Mouse (Mus musculus): ENCODE results near the gene Slc13a2. TPM values are rescaled to one million over a fixed set of nuclear protein-coding genes. Genes with fewer than 3 reads are reported as not detected.

Gene Slc13a2
- polyA plus RNA-seq, 1 experiment from 2014 or later, result not detected

DNA sequence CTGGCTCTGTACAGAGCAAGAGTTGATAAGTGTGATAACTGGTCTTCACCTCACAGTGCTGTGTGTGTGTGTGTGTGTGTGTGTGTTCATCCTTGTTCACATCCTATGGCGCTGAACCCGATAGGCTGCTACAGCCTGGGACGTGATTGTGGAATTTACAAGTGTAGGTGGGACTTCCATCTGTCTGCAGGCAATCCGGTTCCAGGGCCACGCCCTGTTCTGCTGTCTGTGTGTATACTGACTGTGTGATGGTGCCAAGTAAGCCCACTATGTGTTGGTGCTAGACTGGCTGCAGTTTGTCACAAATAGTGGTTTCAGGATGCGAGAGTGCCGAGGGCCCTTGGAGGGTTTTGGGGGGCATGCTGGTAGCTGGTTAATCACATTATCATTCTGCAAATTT lies 39.7 kb downstream of the Slc13a2 start:
- Histone ChIP-seq H3K4me2 (ENCODE audit: low read depth, low read length) (no peak overlapping the region), H3K27me3 (ENCODE audit: control insufficient read depth, insufficient read depth, low read length) (no peaks in the 10 kb centered on the region), H3K9me3 (replicated peaks; ENCODE audit: control insufficient read depth, low read length) (no peaks in the 10 kb centered on the region), H3K9ac (replicated peaks; ENCODE audit: low read length) (no peak overlapping the region), H3K4me3 (ENCODE audit: low read depth, low read length) (no peak overlapping the region), H3K4me1 (ENCODE audit: control insufficient read depth, insufficient read depth, low read length) (no peaks in the 10 kb centered on the region), H3K27ac (replicated peaks; ENCODE audit: low read depth, low read length) (no peak overlapping the region), H3K36me3 (replicated peaks; ENCODE audit: control insufficient read depth, insufficient read depth, low read depth, low read length) (no peaks in the 10 kb centered on the region)
- DNase-seq (ENCODE audit: low spot score) (no peak), ATAC-seq (replicated peaks; ENCODE audit: insufficient number of reproducible peaks, low FRiP score, low TSS enrichment, low read depth) (no peak)
- whole genome bisulfite sequencing, result 81% methylated on average over 7 of the region's 7 CpGs

DNA sequence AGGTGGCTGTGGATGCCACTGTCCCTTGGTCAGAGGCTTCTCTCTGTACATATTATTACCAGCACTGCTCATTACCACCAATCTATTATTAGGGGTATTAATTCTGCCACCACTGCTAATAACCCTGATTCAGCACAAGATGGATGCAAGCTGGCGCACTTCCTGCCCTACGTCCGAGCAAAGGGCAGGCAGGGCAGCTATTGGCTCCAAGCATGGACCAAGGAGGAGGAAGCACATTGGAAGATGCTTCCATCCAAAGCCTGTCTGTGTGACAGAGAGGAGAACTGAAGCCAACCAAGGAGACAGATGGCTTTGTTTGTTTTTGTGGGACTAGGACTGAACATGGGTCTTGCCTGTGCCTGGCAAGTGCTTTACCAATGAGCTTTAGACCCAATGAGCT lies 41.0 kb downstream of the Slc13a2 start:
- Histone ChIP-seq H3K4me2 (ENCODE audit: low read depth, low read length) (no peak overlapping the region), H3K36me3 (replicated peaks; ENCODE audit: control insufficient read depth, insufficient read depth, low read depth, low read length) (no peaks in the 10 kb centered on the region), H3K9ac (replicated peaks; ENCODE audit: low read length) (no peak overlapping the region), H3K27me3 (ENCODE audit: control insufficient read depth, insufficient read depth, low read length) (no peaks in the 10 kb centered on the region), H3K9me3 (replicated peaks; ENCODE audit: control insufficient read depth, low read length) (no peaks in the 10 kb centered on the region), H3K27ac (replicated peaks; ENCODE audit: low read depth, low read length) (no peak overlapping the region), H3K4me1 (ENCODE audit: control insufficient read depth, insufficient read depth, low read length) (no peaks in the 10 kb centered on the region), H3K4me3 (ENCODE audit: low read depth, low read length) (no peak overlapping the region)
- ATAC-seq (replicated peaks; ENCODE audit: insufficient number of reproducible peaks, low FRiP score, low TSS enrichment, low read depth), result no peak
- no peak for DNase-seq (ENCODE audit: low spot score)
- WGBS, result 90% methylated on average over 3 of the region's 3 CpGs

DNA sequence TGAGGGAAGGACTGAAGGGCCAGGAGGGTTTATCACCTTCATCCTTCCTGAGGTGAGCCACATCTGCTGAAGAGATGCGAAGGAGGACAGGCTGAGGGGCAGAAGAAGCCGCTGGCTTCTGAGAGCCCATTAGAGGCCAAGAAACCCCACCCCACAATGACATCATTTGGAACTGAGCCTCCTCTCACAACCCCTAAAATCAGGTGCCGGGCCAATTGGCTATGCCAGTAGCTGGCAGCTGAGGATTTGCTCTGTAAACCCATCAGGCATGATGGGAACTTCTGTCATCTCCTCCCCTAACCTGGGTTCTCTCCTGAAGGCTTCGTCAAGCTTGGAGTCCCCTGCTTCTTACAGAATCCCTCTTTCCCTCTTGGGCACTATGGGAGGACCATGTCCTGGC lies 41.7 kb downstream of the Slc13a2 start:
- H3K4me1 ChIP-seq (ENCODE audit: control insufficient read depth, insufficient read depth, low read length), result no peaks in the 10 kb centered on the region
- 78% methylated on average over 4 of the region's 4 CpGs for WGBS
- H3K27ac ChIP-seq (replicated peaks; ENCODE audit: low read depth, low read length), result no peak overlapping the region
- H3K9me3 ChIP-seq (replicated peaks; ENCODE audit: control insufficient read depth, low read length), result no peaks in the 10 kb centered on the region
- H3K27me3 ChIP-seq (ENCODE audit: control insufficient read depth, insufficient read depth, low read length), result no peaks in the 10 kb centered on the region
- H3K36me3 ChIP-seq (replicated peaks; ENCODE audit: control insufficient read depth, insufficient read depth, low read depth, low read length), result no peaks in the 10 kb centered on the region
- H3K4me3 ChIP-seq (ENCODE audit: low read depth, low read length), result no peak overlapping the region
- ATAC-seq (replicated peaks; ENCODE audit: insufficient number of reproducible peaks, low FRiP score, low TSS enrichment, low read depth) (no peak), DNase-seq (ENCODE audit: low spot score) (no peak)
- no peak overlapping the region for H3K9ac ChIP-seq (replicated peaks; ENCODE audit: low read length)
- H3K4me2 ChIP-seq (ENCODE audit: low read depth, low read length), result no peak overlapping the region

DNA sequence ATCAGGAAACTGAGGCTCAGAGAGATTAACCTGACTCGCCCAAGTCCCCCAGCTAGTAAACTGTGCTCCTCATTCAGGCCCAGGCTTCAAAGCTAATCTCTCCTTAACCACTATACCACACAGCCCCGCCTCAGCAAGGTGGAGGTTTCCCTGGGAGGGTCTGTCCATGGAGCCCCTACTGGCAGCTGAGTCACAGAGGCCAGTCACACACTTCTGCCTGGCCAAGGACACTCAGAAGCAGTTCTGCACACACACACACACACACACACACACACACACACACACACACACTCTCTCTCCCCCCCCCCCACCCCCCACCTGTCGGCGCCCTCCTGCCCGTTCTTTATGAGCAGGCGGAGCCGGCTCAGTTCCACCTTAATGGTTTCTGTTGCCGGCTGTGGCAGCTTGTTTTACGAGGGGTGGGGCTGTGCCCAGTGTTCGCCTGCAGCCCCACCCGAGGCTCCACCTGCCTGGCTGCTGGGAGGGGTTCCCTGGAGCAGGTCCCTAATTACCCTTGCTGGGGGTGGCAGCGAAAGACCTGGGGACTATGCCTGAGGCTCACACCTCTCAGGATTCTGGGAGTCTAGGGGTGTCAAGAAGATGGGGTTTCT lies 44.4 kb downstream of the Slc13a2 start:
- H3K9ac ChIP-seq (replicated peaks; ENCODE audit: low read length), result no peak overlapping the region
- no peaks in the 10 kb centered on the region for H3K27me3 ChIP-seq (ENCODE audit: control insufficient read depth, insufficient read depth, low read length)
- no peak overlapping the region for H3K4me2 ChIP-seq (ENCODE audit: low read depth, low read length)
- no peak overlapping the region for H3K4me3 ChIP-seq (ENCODE audit: low read depth, low read length)
- no peaks in the 10 kb centered on the region for H3K36me3 ChIP-seq (replicated peaks; ENCODE audit: control insufficient read depth, insufficient read depth, low read depth, low read length)
- DNase-seq (ENCODE audit: low spot score), result no peak
- no peak for ATAC-seq (replicated peaks; ENCODE audit: insufficient number of reproducible peaks, low FRiP score, low TSS enrichment, low read depth)
- no peak overlapping the region for H3K27ac ChIP-seq (replicated peaks; ENCODE audit: low read depth, low read length)
- 43% methylated on average over 10 of the region's 12 CpGs for WGBS
- 0 out of 2 replicates have a peak, but pooled peaks cover 3% of the 10 kb centered on the region for H3K4me1 ChIP-seq (ENCODE audit: control insufficient read depth, insufficient read depth, low read length)
- H3K9me3 ChIP-seq (replicated peaks; ENCODE audit: control insufficient read depth, low read length), result no peaks in the 10 kb centered on the region

DNA sequence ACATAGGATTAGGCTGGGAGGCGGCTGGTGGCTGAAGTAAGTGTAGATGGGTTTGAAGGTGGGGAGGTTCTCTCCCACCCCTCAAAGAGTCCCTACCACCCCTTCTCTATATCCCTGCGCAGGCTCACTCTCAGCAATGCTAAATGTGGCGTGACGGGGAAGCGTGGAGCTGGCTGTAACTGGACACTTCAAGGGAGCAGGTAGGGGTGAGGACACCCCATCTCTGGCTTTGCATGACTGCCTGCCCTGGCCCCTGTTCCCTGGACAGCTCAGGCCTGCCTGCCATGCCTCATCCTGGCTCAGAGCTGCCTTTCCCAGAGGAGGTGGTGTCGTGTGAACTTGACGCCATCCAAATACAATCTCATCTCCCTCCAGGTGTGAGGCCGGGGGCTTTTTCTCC lies 47.9 kb downstream of the Slc13a2 start:
- 0 out of 2 replicates have a peak, but pooled peaks cover 3% of the 10 kb centered on the region for H3K4me1 ChIP-seq (ENCODE audit: control insufficient read depth, insufficient read depth, low read length)
- DNase-seq (ENCODE audit: low spot score), result peak; percentile 15
- no peak overlapping the region; the same call in 1 of the 2 replicates for H3K9ac ChIP-seq (replicated peaks; ENCODE audit: low read length)
- H3K27me3 ChIP-seq (ENCODE audit: control insufficient read depth, insufficient read depth, low read length), result no peaks in the 10 kb centered on the region
- H3K4me2 ChIP-seq (ENCODE audit: low read depth, low read length), result no peak overlapping the region
- 74% methylated on average over 8 of the region's 8 CpGs for WGBS
- H3K4me3 ChIP-seq (ENCODE audit: low read depth, low read length), result no peak overlapping the region
- H3K27ac ChIP-seq (replicated peaks; ENCODE audit: low read depth, low read length), result 0 out of 2 replicates have a peak overlapping the region, but pooled peaks have one; percentile 13
- H3K36me3 ChIP-seq (replicated peaks; ENCODE audit: control insufficient read depth, insufficient read depth, low read depth, low read length), result no peaks in the 10 kb centered on the region
- H3K9me3 ChIP-seq (replicated peaks; ENCODE audit: control insufficient read depth, low read length), result no peaks in the 10 kb centered on the region
- no peak for ATAC-seq (replicated peaks; ENCODE audit: insufficient number of reproducible peaks, low FRiP score, low TSS enrichment, low read depth)

DNA sequence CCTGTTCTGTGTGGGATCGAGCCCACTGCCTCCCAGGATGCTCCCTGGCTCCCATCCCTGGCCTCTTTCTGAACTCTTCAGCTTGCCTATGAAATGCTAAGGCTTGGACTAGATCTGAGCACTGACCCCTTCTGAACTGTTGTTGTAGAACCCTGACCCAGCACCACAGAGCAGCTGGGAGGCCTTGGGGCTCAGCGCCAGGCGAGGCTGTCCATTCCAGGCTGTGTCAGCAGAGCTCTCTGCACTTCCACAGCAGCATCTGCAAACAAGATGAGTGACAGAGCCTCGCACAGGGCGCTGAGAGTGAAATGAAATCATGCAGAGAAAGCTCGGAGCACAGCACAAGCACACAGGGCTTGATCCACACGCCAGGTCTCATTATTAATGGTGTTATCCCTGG lies 49.4 kb downstream of the Slc13a2 start:
- H3K9me3 ChIP-seq (replicated peaks; ENCODE audit: control insufficient read depth, low read length), result no peaks in the 10 kb centered on the region
- ATAC-seq (replicated peaks; ENCODE audit: insufficient number of reproducible peaks, low FRiP score, low TSS enrichment, low read depth) (no peak), DNase-seq (ENCODE audit: low spot score) (no peak)
- no peaks in the 10 kb centered on the region for H3K36me3 ChIP-seq (replicated peaks; ENCODE audit: control insufficient read depth, insufficient read depth, low read depth, low read length)
- no peak overlapping the region for H3K9ac ChIP-seq (replicated peaks; ENCODE audit: low read length)
- no peak overlapping the region for H3K27ac ChIP-seq (replicated peaks; ENCODE audit: low read depth, low read length)
- WGBS, result 59% methylated on average over 7 of the region's 7 CpGs
- H3K4me1 ChIP-seq (ENCODE audit: control insufficient read depth, insufficient read depth, low read length), result 0 out of 2 replicates have a peak, but pooled peaks cover 3% of the 10 kb centered on the region
- H3K4me2 ChIP-seq (ENCODE audit: low read depth, low read length), result no peak overlapping the region
- no peaks in the 10 kb centered on the region for H3K27me3 ChIP-seq (ENCODE audit: control insufficient read depth, insufficient read depth, low read length)
- H3K4me3 ChIP-seq (ENCODE audit: low read depth, low read length), result no peak overlapping the region

DNA sequence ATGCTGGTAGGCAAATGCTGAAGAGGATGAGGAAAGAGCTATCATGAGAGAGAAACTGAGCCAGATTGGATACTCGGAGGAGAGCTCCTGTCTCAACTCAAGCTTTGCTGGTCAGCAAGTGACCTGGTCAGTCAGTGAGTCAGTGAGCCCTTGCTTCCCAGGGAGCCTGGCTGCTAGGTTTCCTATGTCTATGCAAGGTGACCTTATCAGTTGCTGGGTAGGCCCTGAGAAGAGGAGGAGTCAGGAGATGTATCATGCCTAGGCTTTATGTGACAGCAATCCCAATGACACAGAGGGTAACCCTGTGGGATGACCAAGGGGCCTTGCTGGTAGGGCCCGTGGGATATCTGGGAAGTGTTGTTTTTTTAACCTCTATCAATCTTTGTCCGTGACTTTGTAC lies 49.9 kb downstream of the Slc13a2 start:
- Histone ChIP-seq H3K4me3 (ENCODE audit: low read depth, low read length) (no peak overlapping the region), H3K36me3 (replicated peaks; ENCODE audit: control insufficient read depth, insufficient read depth, low read depth, low read length) (no peaks in the 10 kb centered on the region), H3K9ac (replicated peaks; ENCODE audit: low read length) (no peak overlapping the region), H3K4me1 (ENCODE audit: control insufficient read depth, insufficient read depth, low read length) (0 out of 2 replicates have a peak, but pooled peaks cover 3% of the 10 kb centered on the region), H3K4me2 (ENCODE audit: low read depth, low read length) (no peak overlapping the region), H3K27ac (replicated peaks; ENCODE audit: low read depth, low read length) (no peak overlapping the region), H3K27me3 (ENCODE audit: control insufficient read depth, insufficient read depth, low read length) (no peaks in the 10 kb centered on the region), H3K9me3 (replicated peaks; ENCODE audit: control insufficient read depth, low read length) (no peaks in the 10 kb centered on the region)
- no peak for DNase-seq (ENCODE audit: low spot score)
- WGBS, result 84% methylated on average over 3 of the region's 3 CpGs
- ATAC-seq (replicated peaks; ENCODE audit: insufficient number of reproducible peaks, low FRiP score, low TSS enrichment, low read depth), result no peak

DNA sequence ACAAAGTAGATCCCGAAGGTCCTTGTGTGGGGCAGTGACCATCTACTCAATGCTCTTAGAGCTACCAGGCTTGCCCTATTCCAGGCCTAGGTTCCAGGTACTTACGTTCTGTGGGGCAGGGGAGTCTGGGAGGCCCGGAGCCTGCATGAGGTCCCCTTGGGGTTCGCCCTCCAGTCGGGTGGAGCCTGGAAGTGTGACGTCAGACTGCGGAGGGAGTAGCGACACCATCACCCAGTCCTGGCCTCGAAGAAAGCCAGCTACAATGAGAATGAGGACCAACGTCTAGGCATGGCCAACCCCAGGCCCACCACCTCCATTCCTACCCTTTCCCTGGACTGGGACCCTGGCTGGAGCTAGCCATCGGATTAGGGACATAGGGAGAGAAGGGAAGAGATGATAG lies 50.3 kb downstream of the Slc13a2 start:
- H3K27ac ChIP-seq (replicated peaks; ENCODE audit: low read depth, low read length), result no peak overlapping the region
- H3K36me3 ChIP-seq (replicated peaks; ENCODE audit: control insufficient read depth, insufficient read depth, low read depth, low read length), result no peaks in the 10 kb centered on the region
- no peak overlapping the region for H3K4me2 ChIP-seq (ENCODE audit: low read depth, low read length)
- DNase-seq (ENCODE audit: low spot score) (no peak), ATAC-seq (replicated peaks; ENCODE audit: insufficient number of reproducible peaks, low FRiP score, low TSS enrichment, low read depth) (no peak)
- 89% methylated on average over 11 of the region's 11 CpGs for WGBS
- H3K4me1 ChIP-seq (ENCODE audit: control insufficient read depth, insufficient read depth, low read length), result 0 out of 2 replicates have a peak, but pooled peaks cover 3% of the 10 kb centered on the region
- H3K9me3 ChIP-seq (replicated peaks; ENCODE audit: control insufficient read depth, low read length), result no peaks in the 10 kb centered on the region
- H3K4me3 ChIP-seq (ENCODE audit: low read depth, low read length), result no peak overlapping the region
- no peaks in the 10 kb centered on the region for H3K27me3 ChIP-seq (ENCODE audit: control insufficient read depth, insufficient read depth, low read length)
- no peak overlapping the region for H3K9ac ChIP-seq (replicated peaks; ENCODE audit: low read length)

All from embryonic facial prominence, embryonic 11.5 days (tissue).